Comparison of ENCODE assay signal across 9 mouse cellular contexts in genomic region chr11:34780786-34781185, GRCm38 (mm10).
"Had no signal": no experiment of that assay in that cellular context is flagged by ENCODE, and none has a peak within 500 bp of the region (broad histone marks: within the 10 kb centered on the region; RNA-seq: fewer than 3 reads in every experiment).

No protein-coding gene starts in this region.

- H3K36me3 ChIP-seq: kidney, embryonic 15.5 days; limb, embryonic 13.5 days had no signal

- H3K4me2 ChIP-seq: kidney, embryonic 15.5 days; limb, embryonic 13.5 days had no signal

- H3K4me1 ChIP-seq: kidney, embryonic 15.5 days; limb, embryonic 13.5 days had no signal

- ATAC-seq: midbrain, embryonic 16.5 days had no signal

- H3K27me3 ChIP-seq: kidney, embryonic 15.5 days; limb, embryonic 13.5 days had no signal

- H3K9ac ChIP-seq: kidney, embryonic 15.5 days; limb, embryonic 13.5 days; liver, embryonic 14.5 days had no signal

- H3K4me3 ChIP-seq: kidney, embryonic 15.5 days; limb, embryonic 13.5 days had no signal

- H3K27ac ChIP-seq: kidney, embryonic 15.5 days; limb, embryonic 13.5 days; liver, embryonic 14.5 days had no signal

- H3K9me3 ChIP-seq: kidney, embryonic 15.5 days; limb, embryonic 13.5 days had no signal

- DNase-seq: kidney, adult 2 months; kidney, postnatal 14 days; left cerebral cortex, postnatal 4 days; lung, adult 18-20 months; thymus, postnatal 36 days had no signal
